Mouse (Mus musculus): ENCODE results near the gene Sell.

DNA sequence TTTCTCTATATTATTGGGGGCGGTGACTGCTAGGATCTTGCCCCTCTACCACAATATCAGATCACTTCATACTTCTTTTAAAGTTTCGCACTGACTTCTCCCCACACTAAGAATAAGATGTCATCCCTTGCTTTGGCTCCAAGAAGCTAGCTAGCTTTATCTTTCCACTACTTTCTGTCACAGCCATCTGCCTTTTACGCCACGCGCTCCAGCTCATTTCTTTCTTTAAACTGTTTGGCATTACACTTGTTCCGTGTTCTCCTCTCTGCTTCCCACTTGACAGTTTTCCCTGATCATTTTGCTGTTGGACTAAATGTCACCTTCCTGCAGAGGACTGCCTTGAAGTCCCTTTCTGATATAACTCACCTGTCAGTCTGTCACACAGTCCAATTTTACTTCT lies 56.1 kb downstream of the Sell start:
- TF ChIP-seq POLR2A (IDR thresholded peaks at IDR 0.05; ENCODE audit: control insufficient read depth, extremely low read depth, insufficient read depth, low read length, poor library complexity) = no peak
- TF ChIP-seq CTCF (IDR thresholded peaks at IDR 0.05; ENCODE audit: borderline replicate concordance, control insufficient read depth, extremely low read depth, insufficient read depth, low read length, poor library complexity) = no peak
